Mouse (Mus musculus) midbrain, embryonic 10.5 days (tissue): ENCODE data around the gene Rtcb. TPM values are rescaled to one million over a fixed set of nuclear protein-coding genes. Genes with fewer than 3 reads are reported as not detected.

Source experiments
- DNase-seq: peaks from one replicate; pipeline ENCODE4 v3.0.0-alpha.2; 2017; ENCODE audit warnings: low spot score
- H3K27ac ChIP-seq: fragments of 300-500 bp; sonication (generic); replicated peaks from 2 replicates; pipeline ENCODE4 v1.5.1; 2016; ENCODE audit warnings: mild to moderate bottlenecking
- H3K27me3 ChIP-seq: fragments of 300-500 bp; sonication (generic); 2 replicates; pipeline ENCODE4 v1.6.1; 2016; ENCODE audit warnings: low read depth, mild to moderate bottlenecking; ENCODE audit not compliant: poor library complexity, severe bottlenecking
- H3K36me3 ChIP-seq: fragments of 300-500 bp; sonication (generic); 2 replicates; pipeline ENCODE4 v1.6.1; 2016; ENCODE audit warnings: mild to moderate bottlenecking, moderate library complexity
- H3K4me1 ChIP-seq: fragments of 300-500 bp; sonication (generic); 2 replicates; pipeline ENCODE4 v1.6.1; 2016
- H3K4me3 ChIP-seq: fragments of 300-500 bp; sonication (generic); 2 replicates; pipeline ENCODE4 v1.5.1; 2016; ENCODE audit warnings: mild to moderate bottlenecking, moderate library complexity
- H3K9me3 ChIP-seq: fragments of 300-500 bp; sonication (generic); replicated peaks from 2 replicates; pipeline ENCODE4 v1.6.1; 2016; ENCODE audit warnings: mild to moderate bottlenecking
- WGBS: fragments of 180-500 bp; shearing (Covaris S2); methylation state at CpG from one replicate; pipeline ENCODE4 v1.1.7; 2016; 5-methylcytosine and 5-hydroxymethylcytosine counted together
- polyA plus RNA-seq: library from polyadenylated mRNA; unstranded; fragments of >200 nt; fragmentation: Nextera tagmentation; extraction: Ambion mirVana; gene quantifications from 2 replicates; pipeline ENCODE4 v1.2.1, GENCODE M21; 2016

The Rtcb gene
- 227 and 228 TPM in 2 replicates for polyA plus RNA-seq

DNA sequence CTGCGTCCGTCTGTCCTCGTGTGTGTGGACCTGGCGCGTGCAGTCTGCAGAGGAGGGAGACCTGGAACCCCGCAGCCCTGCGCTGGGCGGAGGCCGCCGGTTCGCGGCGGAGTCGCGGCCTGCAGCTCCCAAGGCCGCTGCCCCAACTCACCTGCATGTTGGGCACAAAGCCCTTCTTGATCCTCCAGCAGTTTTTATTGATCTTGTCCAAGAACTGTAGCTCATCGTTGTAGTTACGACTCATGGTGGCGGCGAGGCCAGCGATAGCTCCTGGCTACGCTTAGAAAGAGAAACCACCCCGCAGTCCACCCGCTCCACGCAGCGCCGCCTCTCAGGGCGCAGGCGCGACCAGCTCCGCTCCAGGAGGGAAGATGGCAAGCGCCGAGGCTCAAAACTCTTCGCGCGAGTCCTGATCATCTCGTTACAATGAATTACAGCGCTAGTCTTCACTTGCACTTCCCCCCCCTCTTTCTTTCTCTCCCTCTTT lies at the start of gene Rtcb:
Gene Rtcb (minus strand): TSS at position 360 of the 487 bp plus-strand sequence.
- H3K9me3 ChIP-seq, result no peaks in the 10 kb centered on the region
- H3K27ac ChIP-seq, result peak within 1 kb of the TSS; percentile 89
- peaks cover 31% of the 10 kb centered on the region for H3K36me3 ChIP-seq
- DNase-seq, result peak; percentile 94
- no peaks in the 10 kb centered on the region for H3K27me3 ChIP-seq
- 0% methylated on average over 38 of the region's 38 CpGs for WGBS
- peak within 1 kb of the TSS; percentile 84 for H3K4me3 ChIP-seq
- H3K4me1 ChIP-seq, result peaks cover 11% of the 10 kb centered on the region

DNA sequence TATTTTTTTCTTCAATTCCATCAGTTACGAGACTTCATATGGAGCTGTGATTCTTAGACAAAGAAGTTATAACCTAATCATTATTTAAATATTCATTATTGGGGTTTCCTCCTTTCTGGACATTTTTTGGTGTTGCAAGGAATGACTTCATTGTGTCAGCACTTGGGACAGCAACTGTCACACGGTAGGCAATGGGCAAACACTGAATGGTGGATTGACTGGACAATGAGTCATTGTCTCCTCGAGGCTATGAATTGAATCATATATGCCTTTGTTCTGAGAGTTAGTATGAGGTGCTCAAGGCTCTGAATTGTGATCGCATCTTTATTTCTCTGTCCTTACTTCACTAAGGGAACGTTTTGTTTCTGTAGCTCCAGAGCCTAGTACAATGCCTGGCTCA lies 48.8 kb upstream of the Rtcb start:
- Histone ChIP-seq H3K36me3 (no peaks in the 10 kb centered on the region), H3K4me3 (no peak overlapping the region), H3K4me1 (no peaks in the 10 kb centered on the region), H3K27me3 (no peaks in the 10 kb centered on the region), H3K27ac (no peak overlapping the region), H3K9me3 (no peaks in the 10 kb centered on the region)
- 80% methylated on average over 5 of the region's 5 CpGs for WGBS
- no peak for DNase-seq

DNA sequence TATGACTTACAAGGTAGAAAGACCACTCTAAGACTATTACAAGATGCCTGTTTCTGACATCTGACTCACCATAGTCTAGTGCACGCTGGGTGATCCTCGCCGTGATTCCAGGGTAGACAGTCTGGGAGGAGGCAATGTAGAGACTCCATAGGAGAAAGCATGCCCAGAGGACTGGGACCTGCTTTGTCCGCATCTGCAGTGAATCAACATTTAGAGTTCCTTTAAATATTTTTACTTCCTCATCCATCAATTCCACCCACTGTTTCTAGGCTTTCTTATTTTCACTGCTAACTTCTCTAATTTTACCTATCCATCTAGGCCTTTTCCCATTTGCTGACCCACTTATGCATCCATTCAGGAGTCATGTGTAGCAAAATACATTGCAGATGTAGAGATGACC lies 42.8 kb upstream of the Rtcb start:
- Histone ChIP-seq H3K27ac (no peak overlapping the region), H3K36me3 (no peaks in the 10 kb centered on the region), H3K27me3 (no peaks in the 10 kb centered on the region), H3K9me3 (no peaks in the 10 kb centered on the region), H3K4me1 (no peaks in the 10 kb centered on the region), H3K4me3 (no peak overlapping the region)
- WGBS, result 91% methylated on average over 4 of the region's 4 CpGs
- DNase-seq, result no peak

DNA sequence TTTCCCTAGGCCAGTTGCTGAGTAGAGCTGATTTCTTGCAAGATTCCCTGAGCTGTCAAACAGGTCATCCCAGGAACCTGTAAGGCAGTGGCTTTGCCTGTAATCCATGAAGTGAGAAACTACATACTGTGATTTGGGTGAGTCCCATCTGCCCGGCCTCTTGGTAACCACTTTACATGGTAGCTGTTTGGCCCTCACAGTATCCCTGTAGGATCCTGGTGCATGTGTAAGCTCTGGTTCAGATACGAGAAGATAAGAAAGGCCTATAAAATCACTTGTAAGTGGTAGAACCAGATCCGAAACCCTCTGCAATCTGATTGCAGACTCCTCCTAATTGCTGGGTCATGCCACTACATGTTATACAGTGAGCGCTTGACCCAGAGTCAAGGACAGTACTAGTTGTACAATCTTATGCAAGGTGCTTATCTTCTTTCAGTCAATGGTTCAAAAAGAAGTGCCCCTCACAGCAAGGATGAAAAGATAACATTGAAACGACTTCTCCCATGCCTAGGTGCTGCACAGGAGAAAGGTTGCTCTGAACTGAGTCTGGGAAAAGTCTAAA lies 37.0 kb upstream of the Rtcb start:
- H3K27me3 ChIP-seq, result no peaks in the 10 kb centered on the region
- H3K9me3 ChIP-seq, result no peaks in the 10 kb centered on the region
- H3K4me3 ChIP-seq, result no peak overlapping the region
- H3K27ac ChIP-seq, result no peak overlapping the region
- H3K4me1 ChIP-seq, result no peaks in the 10 kb centered on the region
- WGBS, result 91% methylated on average over 5 of the region's 5 CpGs
- no peaks in the 10 kb centered on the region for H3K36me3 ChIP-seq
- DNase-seq, result no peak

DNA sequence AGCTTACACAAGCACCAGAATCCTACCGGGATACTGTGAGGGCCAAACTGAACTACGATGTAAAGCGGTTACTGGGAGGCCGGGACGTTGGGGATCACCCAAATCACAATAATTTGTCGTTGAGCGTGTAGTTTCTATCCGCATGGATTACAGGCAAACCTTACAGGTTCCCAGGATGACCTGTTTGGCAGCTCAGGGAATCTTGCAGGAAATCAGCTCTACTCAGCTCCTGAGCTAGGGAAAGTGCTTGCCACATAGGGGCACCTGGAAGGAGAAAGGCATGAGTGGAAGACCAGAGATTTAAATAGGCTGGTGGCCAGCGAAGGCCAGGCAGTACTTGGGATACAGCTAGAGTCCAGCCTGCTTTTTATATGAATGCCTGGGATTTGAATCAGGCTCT lies 36.2 kb upstream of the Rtcb start:
- Histone ChIP-seq H3K27ac (no peak overlapping the region), H3K9me3 (no peaks in the 10 kb centered on the region), H3K4me1 (no peaks in the 10 kb centered on the region), H3K4me3 (no peak overlapping the region), H3K27me3 (no peaks in the 10 kb centered on the region), H3K36me3 (no peaks in the 10 kb centered on the region)
- 86% methylated on average over 9 of the region's 9 CpGs for WGBS
- no peak for DNase-seq

DNA sequence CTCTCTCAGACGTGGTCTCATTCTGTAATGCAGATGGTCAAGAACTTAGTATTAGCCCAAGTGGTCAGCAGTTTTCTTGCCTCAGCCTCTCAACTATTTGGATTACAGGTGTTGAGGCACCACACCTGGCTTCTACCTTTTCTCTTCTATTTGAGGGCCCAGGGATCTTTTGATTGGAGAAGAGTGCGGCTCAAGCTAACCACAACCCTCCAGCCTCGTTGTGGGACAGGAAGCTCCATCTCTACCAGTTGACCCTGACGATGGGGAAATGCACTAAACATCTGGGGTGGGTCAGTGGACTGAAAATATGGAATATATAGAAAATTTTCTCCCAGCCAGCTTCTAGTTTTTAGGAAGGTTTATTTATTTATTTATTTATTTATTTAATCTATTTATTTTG lies 34.8 kb upstream of the Rtcb start:
- no peaks in the 10 kb centered on the region for H3K36me3 ChIP-seq
- 89% methylated on average over 4 of the region's 4 CpGs for WGBS
- no peaks in the 10 kb centered on the region for H3K4me1 ChIP-seq
- no peaks in the 10 kb centered on the region for H3K9me3 ChIP-seq
- H3K27ac ChIP-seq, result no peak overlapping the region
- no peak overlapping the region for H3K4me3 ChIP-seq
- no peaks in the 10 kb centered on the region for H3K27me3 ChIP-seq
- no peak for DNase-seq

DNA sequence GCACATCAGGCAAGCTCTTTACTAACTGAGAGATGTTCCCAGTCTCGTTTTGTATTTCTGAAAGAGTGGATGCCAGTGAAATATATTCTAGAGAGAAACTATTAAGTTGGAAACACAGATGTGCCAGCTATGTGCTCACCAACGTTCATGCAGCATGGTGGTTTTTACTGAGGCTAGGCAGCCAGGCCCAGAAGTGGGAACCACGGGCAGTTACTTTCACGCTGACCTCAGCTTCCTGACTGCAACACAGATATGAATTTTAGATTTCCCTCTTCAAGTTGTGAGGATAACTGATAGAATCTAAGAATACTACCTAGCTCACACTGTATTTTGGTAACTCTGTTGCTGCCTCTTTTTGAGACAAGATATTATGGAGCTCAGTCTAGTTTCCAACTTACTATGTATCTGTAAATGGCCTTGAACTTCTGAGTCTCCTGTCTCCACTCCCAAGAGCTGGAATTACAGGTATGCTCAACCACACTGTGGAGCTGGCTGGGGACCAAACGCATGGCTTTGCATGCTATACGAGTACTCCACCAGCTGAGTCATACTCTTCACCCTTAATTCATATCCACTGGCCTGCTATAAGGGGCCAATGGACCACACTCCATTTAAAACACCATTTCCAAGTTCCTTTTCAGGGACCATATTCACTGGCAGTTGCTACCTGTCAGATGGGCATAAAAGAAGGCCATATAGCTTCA lies 31.9 kb upstream of the Rtcb start:
- 84% methylated on average over 6 of the region's 6 CpGs for WGBS
- Histone ChIP-seq H3K36me3 (no peaks in the 10 kb centered on the region), H3K27me3 (no peaks in the 10 kb centered on the region), H3K27ac (no peak overlapping the region), H3K9me3 (no peaks in the 10 kb centered on the region), H3K4me1 (no peaks in the 10 kb centered on the region), H3K4me3 (no peak overlapping the region)
- no peak for DNase-seq

DNA sequence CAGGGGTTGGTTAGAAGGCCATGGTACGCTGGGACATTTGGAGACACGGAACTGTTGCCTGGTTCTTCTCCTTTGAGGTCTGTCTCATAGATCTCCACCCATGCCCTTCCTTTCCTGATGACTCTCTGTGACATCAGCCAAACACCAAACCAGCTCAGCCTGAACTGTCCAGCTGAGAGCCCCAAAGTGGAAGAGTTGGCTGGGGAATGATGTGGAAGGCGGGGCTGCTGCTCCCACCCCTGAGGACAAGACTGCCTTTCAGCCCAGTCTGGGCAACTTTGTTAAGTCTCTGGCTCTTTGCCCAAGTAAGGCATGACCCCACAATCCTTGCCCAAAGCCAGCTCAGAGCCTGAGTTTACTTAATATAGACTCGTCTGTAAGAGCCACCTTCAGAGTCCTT lies 15.3 kb upstream of the Rtcb start:
- Histone ChIP-seq H3K27me3 (no peaks in the 10 kb centered on the region), H3K27ac (no peak overlapping the region), H3K9me3 (peaks cover 3% of the 10 kb centered on the region; the same call in 1 of the 2 replicates), H3K4me1 (no peaks in the 10 kb centered on the region), H3K4me3 (no peak overlapping the region), H3K36me3 (no peaks in the 10 kb centered on the region)
- whole genome bisulfite sequencing, result 79% methylated on average over 4 of the region's 4 CpGs
- no peak for DNase-seq

DNA sequence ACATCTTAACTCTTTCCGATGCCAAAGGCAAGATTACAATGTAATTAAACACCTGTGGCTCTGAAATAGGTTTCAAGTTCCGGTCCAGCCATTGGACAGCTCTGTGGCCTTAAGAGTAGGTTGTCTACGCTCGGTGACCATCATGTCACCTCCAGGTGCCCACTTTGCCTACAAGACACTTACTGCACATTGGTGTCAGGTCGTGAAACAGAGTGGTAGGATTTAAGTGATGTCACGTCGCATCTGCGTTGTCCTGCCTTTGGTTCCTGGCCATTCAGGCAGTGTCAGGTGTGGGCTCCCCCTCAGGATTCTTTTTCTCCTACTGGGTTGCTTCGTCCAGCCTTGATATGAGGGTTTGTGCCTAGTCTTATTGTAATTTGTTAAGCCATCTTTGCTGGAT lies 14.2 kb upstream of the Rtcb start:
- H3K4me1 ChIP-seq, result no peaks in the 10 kb centered on the region
- H3K4me3 ChIP-seq, result no peak overlapping the region
- H3K36me3 ChIP-seq, result no peaks in the 10 kb centered on the region
- H3K27me3 ChIP-seq, result no peaks in the 10 kb centered on the region
- DNase-seq, result no peak
- H3K9me3 ChIP-seq, result peaks cover 3% of the 10 kb centered on the region; the same call in 1 of the 2 replicates
- H3K27ac ChIP-seq, result no peak overlapping the region
- WGBS, result 87% methylated on average over 9 of the region's 9 CpGs

DNA sequence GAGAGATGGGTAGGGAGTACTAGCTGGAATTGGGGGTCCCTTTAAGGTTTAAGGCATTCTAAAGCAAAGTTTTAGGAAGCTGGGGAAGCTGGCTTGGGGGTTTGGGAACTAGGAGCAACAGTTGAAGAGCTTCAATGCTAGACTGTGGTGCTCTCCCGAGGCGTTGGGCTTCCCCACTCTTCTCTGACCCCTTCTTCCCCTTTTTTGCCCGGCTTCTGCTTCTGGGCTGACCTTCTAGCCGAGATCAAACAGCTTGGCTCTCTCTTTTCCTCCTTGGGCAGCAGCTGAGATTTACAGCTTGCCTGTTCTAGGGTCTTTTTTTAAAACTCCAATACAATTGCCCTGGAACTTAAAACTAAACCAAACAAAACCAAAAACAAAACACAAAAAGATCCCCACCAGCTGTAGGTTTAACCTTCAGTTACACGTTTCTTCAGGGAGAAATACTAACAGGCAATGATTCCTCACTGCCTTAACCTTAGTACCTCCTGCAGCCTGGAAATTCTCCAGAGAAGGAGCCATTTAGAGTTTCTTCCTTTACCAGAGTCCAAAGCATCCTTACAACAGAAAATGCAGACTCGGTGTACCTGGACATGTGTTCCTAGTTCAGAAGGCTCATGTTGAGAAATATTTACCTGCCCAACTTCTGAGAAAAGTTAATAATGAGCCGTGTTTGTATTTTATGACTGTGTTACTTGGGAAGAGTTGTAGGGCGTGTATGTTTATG lies 12.4 kb upstream of the Rtcb start:
- no peak for DNase-seq
- 71% methylated on average over 8 of the region's 8 CpGs for WGBS
- Histone ChIP-seq H3K36me3 (no peaks in the 10 kb centered on the region), H3K4me1 (no peaks in the 10 kb centered on the region), H3K27ac (no peak overlapping the region), H3K27me3 (no peaks in the 10 kb centered on the region), H3K9me3 (peaks cover 3% of the 10 kb centered on the region; the same call in 1 of the 2 replicates), H3K4me3 (no peak overlapping the region)

DNA sequence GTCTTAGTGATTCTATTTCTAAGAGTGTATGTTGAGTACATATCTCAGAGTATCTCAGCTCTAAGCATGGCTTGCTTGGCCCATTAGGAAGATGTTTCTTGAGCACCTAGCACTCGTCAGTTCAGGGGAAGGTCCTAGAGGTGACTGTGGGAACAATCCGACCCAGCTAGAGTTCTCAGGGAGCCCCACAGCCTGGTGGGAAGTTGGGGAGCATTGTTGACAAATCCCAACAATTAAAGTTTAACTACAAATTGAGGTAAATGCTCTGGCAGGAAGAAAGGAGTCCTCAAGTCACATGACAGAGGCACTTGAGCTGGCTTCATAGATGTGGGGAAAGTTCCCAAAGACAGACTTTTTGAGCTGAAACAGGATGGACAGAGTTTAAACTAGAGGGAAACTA lies 11.1 kb upstream of the Rtcb start:
- Histone ChIP-seq H3K27me3 (no peaks in the 10 kb centered on the region), H3K27ac (no peak overlapping the region), H3K4me1 (no peaks in the 10 kb centered on the region), H3K9me3 (no peaks in the 10 kb centered on the region), H3K4me3 (no peak overlapping the region), H3K36me3 (no peaks in the 10 kb centered on the region)
- WGBS, result 52% methylated on average over 2 of the region's 2 CpGs
- no peak for DNase-seq

DNA sequence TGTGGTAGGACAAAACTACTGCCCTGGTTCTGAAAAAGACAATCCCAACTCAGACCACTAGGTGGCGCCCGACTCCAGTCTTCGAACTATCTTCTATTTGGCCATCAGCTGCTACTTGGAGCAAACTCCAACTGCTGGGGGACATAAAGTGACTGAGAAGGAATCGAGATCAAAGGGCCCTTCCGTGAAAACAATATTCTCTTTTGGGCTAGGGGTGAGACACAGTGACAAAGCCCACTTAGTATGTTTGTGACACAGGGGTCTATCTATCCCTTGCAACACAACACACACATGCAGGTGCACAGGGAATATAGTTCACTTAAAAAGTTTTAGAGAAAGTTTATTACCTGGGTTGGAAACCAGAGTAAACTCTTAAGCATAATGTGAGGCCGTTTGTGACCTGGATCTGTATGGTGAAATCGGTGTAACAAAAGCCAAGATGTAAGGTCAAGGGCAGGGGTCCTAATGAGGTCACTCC lies 10.6 kb upstream of the Rtcb start:
- H3K4me3 ChIP-seq, result no peak overlapping the region
- H3K27ac ChIP-seq, result no peak overlapping the region
- WGBS, result 18% methylated on average over 7 of the region's 7 CpGs
- no peaks in the 10 kb centered on the region for H3K27me3 ChIP-seq
- H3K36me3 ChIP-seq, result no peaks in the 10 kb centered on the region
- peak; percentile 81 for DNase-seq
- no peaks in the 10 kb centered on the region for H3K9me3 ChIP-seq
- H3K4me1 ChIP-seq, result no peaks in the 10 kb centered on the region
